Mouse (Mus musculus) lung, postnatal 10 days (tissue): Measurements from ENCODE around the gene Fam20b.
"Not testable (repeated sequence)": the region's sequence is repeated elsewhere in the genome, so short reads cannot be mapped to it uniquely, and the experiment has no call there.

Source experiments
- DNase-seq: peaks from one replicate; pipeline ENCODE4 v3.0.0; 2021

Fam20b gene

DNA sequence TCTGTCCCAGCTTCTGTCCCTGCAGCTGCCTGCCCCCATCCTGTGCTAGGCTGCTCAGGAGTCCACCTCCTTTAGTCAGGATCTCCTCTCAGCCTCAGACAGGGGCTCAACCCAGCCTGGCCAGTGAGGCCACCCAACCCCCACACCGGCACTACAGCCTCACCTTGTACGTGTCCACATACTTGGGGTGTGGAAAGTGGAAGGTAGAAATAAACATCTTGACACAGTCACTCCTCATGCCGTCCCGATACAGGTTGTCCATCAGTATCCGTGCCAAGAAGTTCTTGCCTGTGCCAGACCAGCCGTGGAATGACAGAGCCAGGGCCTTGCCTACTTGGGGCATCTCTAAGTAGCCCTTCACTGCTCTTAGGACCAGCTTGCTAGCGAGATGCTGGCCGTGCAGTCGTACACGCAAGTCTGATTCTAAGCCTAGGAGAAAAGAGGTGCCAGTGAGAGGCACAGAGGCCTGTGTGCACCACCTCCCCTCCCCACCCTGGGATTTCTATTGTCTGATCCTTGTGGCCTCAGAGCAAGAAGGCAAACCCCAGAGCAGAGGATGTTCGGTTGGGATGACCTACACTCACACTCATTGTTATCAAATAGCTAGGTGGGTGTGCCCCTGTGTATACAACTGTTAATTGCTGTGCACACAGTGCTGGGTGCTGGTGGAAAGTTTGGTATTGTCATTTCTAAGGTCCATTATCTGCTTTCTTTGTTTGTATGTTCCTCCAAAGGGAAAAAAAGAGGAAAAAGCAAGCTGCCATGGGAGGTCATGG lies 49.5 kb downstream of the Fam20b start:
- DNase-seq = peak; percentile 50

DNA sequence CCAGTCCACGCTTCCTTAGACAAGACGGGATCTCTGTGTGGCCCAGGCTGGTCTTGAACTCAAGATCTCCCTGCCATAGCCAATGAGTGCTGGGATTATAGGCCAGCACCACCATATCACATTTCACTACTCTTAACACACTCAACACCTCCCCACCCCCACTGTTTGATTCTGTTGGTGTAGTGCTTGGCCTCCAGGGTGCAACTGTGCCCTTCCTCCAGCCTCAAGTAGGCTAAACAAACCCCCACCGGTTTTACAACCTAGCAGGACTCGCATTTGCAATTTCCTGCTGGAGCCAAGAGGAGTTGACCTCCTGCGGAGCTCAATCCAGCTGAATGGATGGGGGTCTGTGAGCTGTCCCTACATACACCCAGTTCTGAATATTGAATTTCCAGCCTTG lies 50.3 kb downstream of the Fam20b start:
- peak; percentile 59 for DNase-seq

DNA sequence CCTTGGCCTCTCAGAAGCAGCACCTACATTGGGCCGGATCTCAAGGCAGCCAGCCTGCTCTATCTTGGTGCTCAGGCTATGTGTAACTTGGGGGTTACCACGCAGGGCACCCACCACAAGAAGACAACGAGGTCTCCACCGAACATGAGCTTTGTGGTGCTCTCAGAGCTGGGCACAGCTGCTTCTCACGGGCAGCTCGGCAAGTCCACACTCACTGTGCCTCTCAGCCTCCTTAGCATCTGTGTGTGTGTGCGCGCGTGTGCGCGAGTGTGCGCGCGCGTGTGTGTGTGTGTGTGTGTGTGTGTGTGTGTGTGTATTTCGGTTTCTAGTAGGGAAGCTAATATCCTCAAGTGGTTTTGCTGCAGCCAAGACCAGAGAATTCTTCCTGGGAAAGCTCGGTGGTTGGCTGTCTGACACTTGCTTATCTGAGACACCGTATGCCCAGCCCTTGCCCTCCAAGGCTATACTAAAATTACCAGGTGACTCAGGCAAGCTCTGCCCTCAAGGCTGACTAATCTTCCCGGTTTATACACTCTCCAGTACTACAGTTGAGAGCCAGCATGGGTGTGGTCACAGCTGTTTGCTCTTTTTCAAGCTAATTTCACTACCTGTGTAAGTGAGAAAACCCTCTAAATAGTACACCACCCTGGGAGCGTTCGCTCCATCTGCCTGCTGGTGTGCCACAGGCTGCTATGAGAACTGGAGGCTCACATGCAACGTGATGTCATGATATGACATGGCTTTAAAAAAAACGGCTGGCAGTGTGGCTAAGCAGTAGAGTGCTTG lies 51.6 kb downstream of the Fam20b start:
- peak; percentile 60 for DNase-seq

DNA sequence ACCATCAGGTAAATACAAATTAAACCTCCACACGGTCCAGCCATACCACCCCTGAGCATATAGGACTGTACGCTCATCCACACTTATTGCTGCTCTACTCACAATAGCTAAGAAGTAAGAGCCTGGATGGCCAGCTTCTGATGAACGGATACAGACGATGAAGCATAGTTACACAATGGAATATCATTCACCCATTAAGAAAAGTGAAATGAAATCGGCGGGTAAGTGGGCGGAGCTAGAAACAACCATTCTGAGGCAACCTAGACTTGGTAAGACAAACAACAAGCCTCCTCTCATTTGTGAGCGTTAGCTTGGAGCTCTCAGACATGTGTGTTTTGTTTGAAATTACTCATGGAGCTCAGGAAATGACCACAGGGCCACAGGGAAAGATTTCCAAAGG lies 53.1 kb downstream of the Fam20b start:
- peak; percentile 43 for DNase-seq

DNA sequence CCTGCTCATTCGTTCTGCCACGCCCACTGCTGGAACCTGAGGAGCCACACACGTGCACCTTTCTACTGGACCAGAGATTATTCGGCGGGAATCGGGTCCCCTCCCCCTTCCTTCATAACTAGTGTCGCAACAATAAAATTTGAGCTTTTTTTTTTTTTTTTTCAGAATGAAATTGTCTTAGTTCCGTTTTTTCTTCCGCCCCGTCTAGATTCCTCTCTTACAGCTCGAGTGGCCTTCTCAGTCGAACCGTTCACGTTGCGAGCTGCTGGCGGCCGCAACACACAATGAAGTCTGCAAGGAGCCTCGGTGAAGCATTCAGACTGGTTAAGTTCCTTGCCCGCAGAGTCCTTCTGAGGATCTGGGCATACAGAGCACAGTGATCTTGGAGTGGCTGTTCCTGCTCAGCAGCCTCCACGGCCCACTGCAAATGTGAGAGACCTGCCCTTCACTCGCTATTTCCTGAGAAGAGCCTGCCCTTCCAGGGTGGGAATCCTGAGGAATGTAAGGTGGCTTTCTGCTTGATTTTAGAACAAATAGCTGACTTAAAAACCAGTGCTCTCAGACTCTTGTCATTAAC lies 58.1 kb downstream of the Fam20b start:
- not testable (repeated sequence) for DNase-seq

DNA sequence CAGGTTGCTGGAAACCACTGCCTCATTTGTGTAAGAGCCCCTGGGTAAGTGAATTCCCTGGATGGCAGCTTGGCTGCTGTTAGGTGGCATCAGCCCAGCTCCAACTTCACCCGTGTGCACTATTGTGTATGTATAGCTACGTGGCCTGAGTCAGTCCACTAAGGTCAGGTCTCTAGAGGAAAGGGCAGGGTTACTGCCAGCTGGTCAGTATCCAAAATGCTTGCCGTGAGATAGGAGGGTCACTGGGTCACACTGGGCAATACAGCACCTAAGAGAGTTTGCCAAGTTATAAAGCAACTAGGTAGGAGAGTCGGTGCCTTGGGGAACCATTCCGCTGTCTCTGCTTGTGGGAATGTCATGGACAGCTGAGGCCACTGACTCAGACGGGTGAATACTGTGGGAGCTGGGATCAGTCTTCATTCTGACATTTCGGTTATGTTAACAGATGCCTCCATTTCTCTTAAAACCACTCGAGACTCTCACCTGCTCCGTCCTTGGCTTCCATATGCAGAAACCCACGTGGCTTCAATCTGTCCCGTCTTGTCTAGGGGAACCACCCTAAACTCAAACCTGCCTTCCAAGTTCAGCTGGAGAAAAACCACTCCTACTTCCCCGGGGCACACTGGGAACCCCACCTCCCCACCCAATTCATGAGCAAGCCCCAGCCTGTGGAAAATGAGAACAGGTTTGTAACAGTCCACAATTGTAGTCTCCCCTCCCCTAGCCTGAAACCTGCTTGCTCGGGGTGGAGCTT lies 58.8 kb downstream of the Fam20b start:
- no peak for DNase-seq

GRCm38 (mm10) chr1:156658676-156659075 lies 60.2 kb downstream of the Fam20b start:
- no peak for DNase-seq

DNA sequence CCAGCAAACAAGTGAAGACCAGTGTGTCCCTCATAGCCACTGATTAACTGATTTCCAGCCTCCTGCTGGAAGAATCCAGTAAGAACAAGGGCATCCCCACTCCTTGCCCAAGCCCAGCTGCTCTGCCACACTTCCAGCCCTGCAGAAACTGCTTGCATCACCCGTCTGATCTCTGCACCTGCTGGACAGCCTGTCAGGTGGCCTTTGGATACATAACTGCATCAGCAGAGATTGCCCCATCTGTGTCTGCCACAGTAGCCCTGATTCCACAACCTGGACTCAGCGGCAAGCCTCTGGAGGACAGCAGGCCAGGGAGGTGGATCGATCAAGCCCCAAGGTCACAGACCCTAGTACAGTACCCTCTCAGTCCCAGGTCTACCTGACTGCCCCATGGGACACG lies 61.4 kb downstream of the Fam20b start:
- DNase-seq = no peak

GRCm38 (mm10) chr1:156654735-156655530 lies 64.0 kb downstream of the Fam20b start:
- DNase-seq = peak; percentile 36

DNA sequence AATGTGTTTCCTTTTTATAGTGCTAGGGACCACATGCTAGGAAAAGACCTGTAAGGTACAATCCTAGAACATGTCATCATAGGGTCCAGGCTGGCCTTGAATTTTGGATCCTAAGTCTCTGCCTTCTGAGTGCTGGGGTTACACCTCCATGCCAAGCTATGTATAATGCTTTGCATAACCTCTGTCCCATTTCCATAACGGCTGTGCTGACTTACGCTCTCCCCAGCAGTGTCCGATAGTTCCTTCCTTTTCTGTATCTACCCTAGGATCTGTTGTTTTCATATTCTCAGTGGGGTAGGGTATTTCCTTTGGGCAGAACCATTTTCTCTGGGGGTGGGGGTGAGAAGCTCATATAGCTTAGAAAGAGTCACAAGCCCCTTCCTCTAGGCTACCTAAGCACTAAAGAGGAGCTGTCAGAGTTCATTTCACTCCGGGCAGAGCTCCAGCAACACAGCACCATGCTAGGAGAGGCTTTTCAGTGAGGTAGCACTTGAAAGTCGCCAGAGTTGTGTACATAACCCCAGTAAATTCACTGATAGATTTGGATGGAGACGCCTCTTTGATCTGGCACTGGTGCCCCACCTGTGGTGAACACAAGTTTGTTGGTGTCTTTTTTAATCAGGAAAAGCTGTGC lies 66.6 kb downstream of the Fam20b start:
- no peak for DNase-seq

- peak; percentile 35 for DNase-seq
Observed at GRCm38 (mm10) chr1:156650631-156651030, 68.3 kb downstream of the Fam20b start.

DNA sequence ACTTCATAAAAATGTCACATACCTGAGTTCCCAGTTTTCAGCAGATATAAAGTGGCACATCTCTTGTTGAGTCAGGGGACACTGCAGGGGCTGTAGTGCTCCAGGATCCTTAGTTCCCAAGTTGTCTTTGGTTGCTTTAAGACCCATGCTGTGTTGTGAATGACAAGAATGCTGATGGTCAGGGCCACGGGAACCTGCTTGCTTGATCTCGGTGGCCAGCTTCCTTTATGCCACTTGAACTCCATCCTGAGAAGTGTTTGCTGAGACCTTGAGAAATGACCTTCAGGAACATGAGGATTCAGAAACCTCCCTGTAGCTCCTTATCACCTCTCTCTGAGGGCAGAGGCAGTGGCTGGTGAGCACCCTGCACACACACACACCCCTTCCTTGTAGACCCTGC lies 70.2 kb downstream of the Fam20b start:
- DNase-seq = no peak

DNA sequence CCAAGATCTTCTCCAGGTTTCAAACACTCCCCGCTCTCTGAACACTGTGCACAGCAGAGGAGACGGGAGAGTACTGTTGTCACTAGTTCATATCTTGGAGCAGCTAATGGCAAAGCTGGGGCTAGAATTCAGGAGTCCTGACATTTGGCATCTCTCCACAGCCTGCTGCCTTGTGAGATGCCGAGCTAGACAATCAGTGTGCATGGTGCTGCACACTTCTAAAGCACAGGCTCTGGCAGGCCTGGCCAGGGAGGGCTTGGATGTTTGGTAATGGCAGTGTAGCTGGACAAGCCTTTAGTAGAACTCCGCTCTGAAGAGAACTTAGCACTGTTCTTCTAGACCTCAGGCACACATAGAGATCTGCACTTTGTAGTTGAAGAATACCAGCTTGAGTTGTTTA lies 72.9 kb downstream of the Fam20b start:
- no peak for DNase-seq

GRCm38 (mm10) chr1:156644780-156645523 lies 73.9 kb downstream of the Fam20b start:
- no peak for DNase-seq

DNA sequence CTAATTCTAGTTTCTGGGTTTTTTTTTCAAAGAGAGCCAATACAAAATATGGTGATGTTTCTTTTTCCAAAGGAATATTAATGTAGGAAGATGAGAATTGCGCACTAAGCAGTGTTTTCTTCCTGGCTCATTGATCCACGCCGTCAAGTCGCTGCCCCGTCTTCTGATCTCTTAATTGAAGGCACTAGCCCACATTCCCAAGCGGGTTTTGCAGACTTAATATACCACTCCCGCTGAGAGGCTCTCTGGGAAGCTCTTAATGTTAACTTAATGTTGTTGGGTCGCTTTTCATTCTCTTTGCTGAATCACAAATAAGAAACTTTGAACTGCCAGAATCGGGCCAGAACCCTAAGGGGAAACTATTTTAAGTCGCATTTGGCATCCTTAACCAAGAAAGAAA lies 74.8 kb downstream of the Fam20b start:
- DNase-seq = no peak

DNA sequence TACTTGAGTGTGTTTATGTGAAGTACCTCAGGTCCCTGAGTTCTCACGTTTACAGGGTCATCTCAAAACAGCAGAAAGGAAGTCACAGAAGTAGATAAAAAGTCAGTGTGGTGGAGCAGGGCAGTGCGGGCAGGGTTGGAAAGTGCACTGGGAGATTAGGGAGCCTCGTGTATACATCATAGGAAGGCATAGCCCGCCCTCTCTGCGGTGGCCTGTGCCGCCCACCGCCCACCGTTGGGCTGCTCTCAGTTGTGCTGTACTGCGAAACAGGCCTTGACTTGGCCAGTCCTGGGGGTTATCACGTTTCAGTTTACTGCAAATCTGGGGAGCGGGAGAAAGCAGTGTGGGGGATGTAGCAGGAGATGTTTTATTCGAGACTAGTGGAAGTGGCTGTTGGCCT lies 76.1 kb downstream of the Fam20b start:
- DNase-seq = no peak

DNA sequence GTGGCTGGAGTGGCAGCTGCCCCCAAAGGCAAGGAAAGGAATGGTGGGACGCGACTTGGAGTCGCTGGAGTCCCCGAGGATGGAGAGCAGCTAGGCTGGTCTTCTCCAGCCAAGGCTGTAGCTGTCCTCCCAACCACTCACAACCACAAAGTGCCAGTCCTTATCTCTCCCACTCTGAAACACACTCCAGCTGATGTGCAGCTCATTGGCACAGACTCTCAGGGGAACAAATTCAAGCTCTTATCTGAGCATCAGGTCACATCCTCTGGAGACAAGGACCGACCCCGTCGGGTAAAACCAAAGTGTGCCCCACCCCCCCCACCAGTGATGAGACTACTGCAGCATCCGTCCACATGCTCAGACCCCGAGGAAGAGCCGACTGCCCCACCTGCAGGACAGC lies 77.1 kb downstream of the Fam20b start:
- DNase-seq = no peak

DNA sequence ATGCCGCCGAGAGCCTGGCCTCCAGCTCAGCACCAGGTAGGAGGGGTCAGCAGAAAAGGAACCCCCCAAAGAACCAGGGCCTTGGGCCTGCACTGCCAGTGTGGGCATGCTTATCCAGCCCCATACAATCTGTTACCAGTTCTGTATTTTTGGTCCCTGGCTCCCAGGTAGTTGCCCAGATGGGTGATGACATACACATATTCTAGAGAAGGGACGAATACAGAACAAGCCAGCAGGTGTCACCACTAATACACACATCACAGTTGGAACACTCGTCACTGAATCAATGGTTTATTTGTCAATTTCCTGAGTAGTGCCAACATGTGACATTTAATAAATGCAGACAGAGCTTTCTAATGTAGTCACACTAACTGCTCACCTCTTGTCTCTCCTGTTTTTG lies 78.3 kb downstream of the Fam20b start:
- DNase-seq = peak; percentile 23

DNA sequence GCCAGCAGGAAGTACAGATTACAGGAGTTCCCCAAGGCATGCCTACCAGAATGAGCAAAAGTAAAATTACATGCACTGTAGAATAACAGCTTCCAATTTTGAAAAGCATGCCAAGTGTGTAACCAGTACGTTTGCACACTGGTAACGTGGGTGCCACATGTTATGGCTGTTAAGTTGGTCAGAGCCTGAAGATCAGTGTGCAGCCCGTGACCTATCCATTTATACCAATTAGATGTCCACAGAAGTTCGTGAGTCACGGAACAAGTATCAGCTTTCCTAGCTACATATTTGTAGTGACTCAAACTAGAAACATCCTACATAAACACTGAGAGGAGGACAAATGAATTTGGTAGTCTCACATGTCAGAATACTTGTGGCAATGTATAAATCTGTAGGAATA lies 79.4 kb downstream of the Fam20b start:
- DNase-seq = no peak

- no peak for DNase-seq
Observed at GRCm38 (mm10) chr1:156635148-156635547, 83.7 kb downstream of the Fam20b start.

- peak; percentile 63 for DNase-seq
Observed at GRCm38 (mm10) chr1:156633095-156633494, 85.8 kb downstream of the Fam20b start.
